Mouse (Mus musculus): ENCODE data around the gene Kcnj9. TPM values are rescaled to one million over a fixed set of nuclear protein-coding genes. Genes with fewer than 3 reads are reported as not detected.

Gene Kcnj9
- total RNA-seq, 2 experiments from 2014 or later: 67.2 to 69.2 TPM

- Histone ChIP-seq H3K27ac (peak overlapping the region; percentile 91), H3K4me3 (no peak overlapping the region)
- no peak for TF ChIP-seq CTCF (conservative IDR thresholded peaks at IDR 0.05)
- no peak for DNase-seq (ENCODE audit: low spot score in 2 of 2)
Observed at GRCm38 (mm10) chr1:172347382-172347781, 18.3 kb upstream of the Kcnj9 start.

DNA sequence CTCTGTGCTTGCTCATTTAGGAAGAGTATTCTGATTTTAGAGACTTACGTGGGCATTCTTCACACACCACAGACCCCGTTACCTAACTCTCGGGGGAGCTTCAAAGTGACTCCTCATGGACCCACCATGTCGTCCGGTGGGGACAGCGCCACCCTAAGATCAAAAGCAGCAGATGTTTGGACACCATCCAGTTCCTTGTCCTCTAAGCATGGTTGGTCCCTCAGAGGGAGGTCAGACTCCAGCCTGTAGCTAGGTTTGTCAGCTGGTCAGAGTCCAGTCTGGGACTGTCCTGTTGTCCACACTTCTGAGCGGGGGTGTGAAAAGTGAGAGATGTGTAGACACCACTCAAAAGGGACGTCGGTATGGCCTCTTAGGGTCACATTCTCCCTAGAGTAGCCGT, 17.6 kb upstream of the Kcnj9 start:
- Histone ChIP-seq H3K4me3 (no peak overlapping the region), H3K27ac (peak overlapping the region; percentile 91)
- peak; percentile 45 for TF ChIP-seq CTCF (conservative IDR thresholded peaks at IDR 0.05)
- no peak for DNase-seq (ENCODE audit: low spot score in 2 of 2)

GRCm38 (mm10) chr1:172344820-172345219, 15.7 kb upstream of the Kcnj9 start:
- H3K4me3 ChIP-seq: no peak overlapping the region
- TF ChIP-seq CTCF (conservative IDR thresholded peaks at IDR 0.05): no peak
- DNase-seq (ENCODE audit: low spot score in 2 of 2): no peak
- H3K27ac ChIP-seq: peak overlapping the region; percentile 90

DNA sequence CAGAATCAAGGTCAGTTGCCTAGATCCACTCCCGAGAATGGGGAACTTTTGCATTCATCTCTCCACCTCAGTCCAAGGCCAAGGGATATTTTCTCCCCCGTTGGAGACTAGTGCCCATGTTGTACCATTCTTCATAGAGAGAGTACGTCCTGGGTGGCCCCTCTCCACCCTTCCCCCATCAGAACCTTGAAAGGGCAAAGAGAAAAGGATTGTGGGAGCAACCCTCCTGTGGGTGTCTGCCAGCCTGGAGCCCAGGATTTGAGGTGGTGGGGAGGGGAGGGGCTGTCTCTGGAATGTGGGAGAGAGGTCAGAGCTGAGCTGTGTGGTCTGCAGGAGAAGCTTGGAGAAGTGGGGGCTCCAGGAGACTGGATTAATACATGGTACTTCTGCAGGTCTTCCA, 14.8 kb upstream of the Kcnj9 start:
- DNase-seq (ENCODE audit: low spot score in 2 of 2): no peak
- H3K27ac ChIP-seq: peak overlapping the region; percentile 90
- peak overlapping the region; percentile 35 for H3K4me3 ChIP-seq
- TF ChIP-seq CTCF (conservative IDR thresholded peaks at IDR 0.05): no peak

DNA sequence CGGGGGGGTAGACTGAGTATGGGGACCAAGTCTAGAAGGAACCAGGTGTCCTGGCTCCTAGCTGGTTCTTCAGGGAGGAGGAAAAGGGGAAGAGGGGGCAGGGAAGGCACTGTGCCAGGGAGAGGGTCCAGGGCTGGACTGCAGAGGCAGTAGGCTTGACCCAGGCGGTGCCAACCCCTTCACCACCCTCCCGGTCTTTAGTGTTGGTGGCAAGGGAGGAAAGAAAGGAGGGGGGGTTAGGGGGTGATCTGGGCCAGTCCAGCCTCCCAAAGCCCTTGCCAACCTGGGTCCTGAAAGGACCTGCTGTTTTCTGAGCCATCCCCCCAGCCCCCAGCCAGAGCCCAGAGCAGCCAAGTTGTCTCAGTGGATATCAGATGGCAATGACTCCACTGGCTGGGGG, 13.6 kb upstream of the Kcnj9 start:
- DNase-seq (ENCODE audit: low spot score in 2 of 2): peak in 1 of 2 experiments; percentile 87
- no peak for TF ChIP-seq CTCF (conservative IDR thresholded peaks at IDR 0.05)
- peak overlapping the region; percentile 55 for H3K4me3 ChIP-seq
- peak overlapping the region; percentile 90 for H3K27ac ChIP-seq

GRCm38 (mm10) chr1:172341386-172341785, 12.3 kb upstream of the Kcnj9 start:
- no peak for DNase-seq (ENCODE audit: low spot score in 2 of 2)
- Histone ChIP-seq H3K27ac (peak overlapping the region; percentile 89), H3K4me3 (peak overlapping the region; percentile 55)
- no peak for TF ChIP-seq CTCF (conservative IDR thresholded peaks at IDR 0.05)

- Histone ChIP-seq H3K27ac (peak within 1 kb of the TSS; percentile 89), H3K4me3 (peak within 1 kb of the TSS; percentile 55)
- TF ChIP-seq CTCF (conservative IDR thresholded peaks at IDR 0.05): no peak
- peak; percentile 80 to 84 for DNase-seq (ENCODE audit: low spot score in 2 of 2)
Observed at GRCm38 (mm10) chr1:172340729-172341321, 11.7 kb upstream of the Kcnj9 start, which contains the start of gene Kcnj10. Gene Kcnj10, plus strand, starts transcription at chr1:172341210.

GRCm38 (mm10) chr1:172337411-172338185, 8.5 kb upstream of the Kcnj9 start:
- no peak for DNase-seq (ENCODE audit: low spot score in 2 of 2)
- no peak overlapping the region for H3K27ac ChIP-seq
- no peak for TF ChIP-seq CTCF (conservative IDR thresholded peaks at IDR 0.05)
- H3K4me3 ChIP-seq: no peak overlapping the region

DNA sequence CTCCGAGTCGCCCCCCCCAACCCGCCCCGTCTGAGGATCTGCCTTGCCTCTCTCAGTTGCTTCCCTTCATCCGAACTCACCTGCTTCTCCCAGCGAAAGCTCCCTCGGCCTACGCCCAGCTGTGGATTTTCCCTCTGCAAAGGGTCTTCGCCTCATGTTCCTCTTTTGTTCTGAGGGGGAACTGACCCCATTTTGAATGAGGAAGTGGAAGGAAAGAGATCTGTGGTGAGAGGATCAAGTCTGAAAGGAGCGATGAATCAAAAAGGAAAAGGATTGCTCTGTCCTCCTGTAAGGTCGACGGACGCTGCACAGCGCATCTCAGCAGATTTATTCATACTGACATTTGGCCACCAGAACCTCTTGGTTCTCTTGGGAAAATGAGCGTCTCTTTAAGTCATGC, 6.7 kb upstream of the Kcnj9 start:
- DNase-seq (ENCODE audit: low spot score in 2 of 2): no peak
- Histone ChIP-seq H3K4me3 (no peak overlapping the region), H3K27ac (no peak overlapping the region)
- no peak for TF ChIP-seq CTCF (conservative IDR thresholded peaks at IDR 0.05)

- Histone ChIP-seq H3K4me3 (no peak overlapping the region), H3K27ac (no peak overlapping the region)
- peak; percentile 76 for TF ChIP-seq CTCF (conservative IDR thresholded peaks at IDR 0.05)
- no peak for DNase-seq (ENCODE audit: low spot score in 2 of 2)
Observed at GRCm38 (mm10) chr1:172333512-172333911, 4.4 kb upstream of the Kcnj9 start.

- no peak for DNase-seq (ENCODE audit: low spot score in 2 of 2)
- no peak for TF ChIP-seq CTCF (conservative IDR thresholded peaks at IDR 0.05)
- Histone ChIP-seq H3K4me3 (no peak overlapping the region), H3K27ac (no peak overlapping the region)
Observed at GRCm38 (mm10) chr1:172332925-172333324, 3.8 kb upstream of the Kcnj9 start.

DNA sequence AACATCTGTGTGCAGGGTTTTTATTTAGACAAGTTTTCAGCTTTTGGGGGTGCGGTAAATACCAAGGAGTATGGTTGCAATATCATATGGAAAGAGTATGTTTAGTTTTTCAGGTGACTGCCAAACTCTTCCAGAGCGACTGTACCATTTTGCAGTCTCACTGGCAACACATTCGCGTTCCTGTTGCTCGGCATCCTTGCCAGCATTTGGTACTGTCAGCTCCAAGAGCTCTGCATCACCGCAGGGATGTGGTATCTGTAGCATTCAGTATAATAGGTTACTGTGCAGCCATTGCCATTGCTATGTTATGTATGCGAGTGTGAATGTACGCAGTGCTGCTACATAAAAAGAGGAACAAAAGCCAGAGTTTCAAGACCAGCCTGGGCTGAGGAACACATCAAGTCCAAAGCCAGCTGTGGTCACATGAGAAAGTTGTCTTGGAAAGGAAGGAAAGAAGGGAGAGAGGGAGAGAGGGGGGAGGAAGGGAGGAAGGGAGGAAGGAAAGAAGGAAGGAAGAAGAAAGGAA, 2.4 kb upstream of the Kcnj9 start:
- no peak for TF ChIP-seq CTCF (conservative IDR thresholded peaks at IDR 0.05)
- Histone ChIP-seq H3K4me3 (no peak overlapping the region), H3K27ac (no peak overlapping the region)
- DNase-seq (ENCODE audit: low spot score in 2 of 2): no peak

GRCm38 (mm10) chr1:172329616-172330015, 498 bp upstream of the Kcnj9 start:
- no peak for TF ChIP-seq CTCF (conservative IDR thresholded peaks at IDR 0.05)
- Histone ChIP-seq H3K4me3 (no peak overlapping the region; the same call in 1 of the 2 replicates), H3K27ac (peak overlapping the region; percentile 96)
- DNase-seq (ENCODE audit: low spot score in 2 of 2): no peak
